Mouse (Mus musculus): ENCODE measurements around the gene Slc9a4. TPM values are rescaled to one million over a fixed set of nuclear protein-coding genes. Genes with fewer than 3 reads are reported as not detected.
"Not testable (repeated sequence)": the region's sequence is repeated elsewhere in the genome, so short reads cannot be mapped to it uniquely, and the experiment has no call there.

Gene Slc9a4
- polyA plus RNA-seq (2016; fragmentation: Nextera tagmentation; extraction: Ambion mirVana), result not detected in 2 replicates

DNA sequence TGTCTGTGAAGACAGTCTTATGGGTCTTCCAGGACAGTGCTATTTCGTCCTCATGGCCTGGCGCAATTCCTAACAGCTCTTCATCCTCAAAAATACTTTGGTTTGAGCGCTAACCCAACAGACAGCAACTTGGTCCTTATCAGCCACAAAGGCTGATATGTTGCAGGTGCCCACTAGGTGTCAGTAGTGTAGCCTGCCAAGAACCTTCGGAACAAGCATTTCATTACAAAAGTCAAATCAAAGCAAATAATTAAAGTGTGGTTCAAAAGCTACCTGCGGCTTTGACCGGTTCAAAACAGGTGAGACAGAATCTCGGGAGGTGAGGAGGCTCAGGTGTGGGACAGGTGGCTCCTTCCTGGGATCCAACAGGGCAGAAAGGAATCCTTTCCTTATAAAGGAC lies at the start of gene Slc9a4:
TSS of gene Slc9a4 (plus strand) at position 298 of the 400 bp plus-strand sequence.
- Histone ChIP-seq H3K4me2 (no peak within 1 kb of the TSS), H3K9me3 (no peaks in the 10 kb centered on the region), H3K36me3 (replicated peaks) (no peaks in the 10 kb centered on the region), H3K4me3 (replicated peaks) (no peak within 1 kb of the TSS), H3K9ac (no peak within 1 kb of the TSS), H3K4me1 (no peaks in the 10 kb centered on the region), H3K27me3 (no peaks in the 10 kb centered on the region), H3K27ac (no peak within 1 kb of the TSS)
- ATAC-seq (ENCODE audit: low FRiP score), result no peak
- WGBS, result 16% methylated on average over 7 of the region's 7 CpGs

DNA sequence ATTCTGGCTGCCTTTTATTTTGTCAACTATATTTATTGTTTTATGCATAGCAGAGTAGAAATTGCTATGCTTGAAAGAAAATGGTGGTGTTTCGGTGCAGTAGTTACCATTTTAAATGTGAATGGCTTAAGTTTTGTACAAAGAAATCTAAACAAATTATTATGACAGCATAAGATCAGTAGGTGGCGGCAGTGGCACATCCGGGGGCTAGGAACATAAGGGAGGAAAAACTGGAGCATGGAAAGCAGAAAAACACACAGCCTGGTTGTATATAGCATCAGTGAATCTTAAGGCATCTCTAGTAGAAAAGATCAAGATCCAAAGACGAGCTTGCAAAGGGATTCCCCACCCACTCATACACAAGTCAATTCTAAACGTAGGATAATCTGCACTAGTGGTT lies 42.3 kb upstream of the Slc9a4 start:
- no peaks in the 10 kb centered on the region for H3K36me3 ChIP-seq (replicated peaks)
- no peaks in the 10 kb centered on the region for H3K4me1 ChIP-seq
- H3K9ac ChIP-seq, result no peak overlapping the region
- H3K9me3 ChIP-seq, result no peaks in the 10 kb centered on the region
- WGBS, result 78% methylated on average over 5 of the region's 5 CpGs
- H3K27ac ChIP-seq, result no peak overlapping the region
- no peak for ATAC-seq (ENCODE audit: low FRiP score)
- H3K4me3 ChIP-seq (replicated peaks), result no peak overlapping the region
- H3K27me3 ChIP-seq, result no peaks in the 10 kb centered on the region
- H3K4me2 ChIP-seq, result no peak overlapping the region

DNA sequence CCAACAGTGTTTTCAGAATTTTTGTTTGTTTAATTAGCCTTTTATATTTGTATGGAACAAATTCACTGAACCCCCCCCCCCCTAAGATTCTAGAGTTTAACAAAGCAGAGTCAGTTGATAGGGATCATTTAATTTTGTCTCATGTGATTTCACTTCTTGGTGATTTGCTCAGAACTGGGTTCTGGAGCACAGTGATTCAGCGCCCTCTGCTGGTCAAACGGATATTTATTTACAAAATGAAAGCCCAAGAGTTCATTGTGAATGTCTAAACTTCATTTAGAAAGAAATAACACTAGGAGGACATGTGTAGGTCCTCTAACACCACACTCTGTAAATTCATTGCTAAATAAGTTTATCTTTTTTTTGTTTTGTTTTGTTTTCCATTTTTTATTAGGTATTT lies 35.2 kb upstream of the Slc9a4 start:
- no peaks in the 10 kb centered on the region for H3K36me3 ChIP-seq (replicated peaks)
- H3K4me3 ChIP-seq (replicated peaks), result no peak overlapping the region
- no peak overlapping the region for H3K9ac ChIP-seq
- WGBS, result 1% methylated on average over 2 of the region's 2 CpGs
- no peaks in the 10 kb centered on the region for H3K9me3 ChIP-seq
- H3K4me1 ChIP-seq, result peaks cover 8% of the 10 kb centered on the region
- H3K27me3 ChIP-seq, result no peaks in the 10 kb centered on the region
- 0 out of 2 replicates have a peak, but pooled peaks have one; percentile 33 for ATAC-seq (ENCODE audit: low FRiP score)
- H3K4me2 ChIP-seq, result no peak overlapping the region
- H3K27ac ChIP-seq, result no peak overlapping the region

DNA sequence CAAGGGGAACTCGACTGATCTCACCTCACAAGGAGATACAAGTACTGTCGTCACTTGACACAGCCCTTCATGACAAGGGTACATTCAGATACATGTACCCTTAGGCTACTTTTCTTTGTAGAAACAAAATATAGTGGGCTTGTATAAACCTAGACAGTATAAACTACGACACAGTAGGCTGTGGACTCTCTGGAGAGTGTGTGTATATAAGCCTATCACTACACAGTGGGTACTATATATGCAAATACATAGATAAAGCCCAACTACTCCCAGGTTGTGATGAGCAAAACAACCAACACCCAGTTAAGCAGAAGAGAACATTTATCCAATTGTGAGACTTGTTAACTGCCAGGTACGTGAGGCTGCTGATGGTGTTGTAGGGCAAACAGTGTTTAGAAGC lies 33.2 kb upstream of the Slc9a4 start:
- no peaks in the 10 kb centered on the region for H3K36me3 ChIP-seq (replicated peaks)
- ATAC-seq (ENCODE audit: low FRiP score), result no peak
- H3K4me3 ChIP-seq (replicated peaks), result no peak overlapping the region
- WGBS, result 80% methylated on average over 4 of the region's 4 CpGs
- H3K27ac ChIP-seq, result 0 out of 2 replicates have a peak overlapping the region, but pooled peaks have one; percentile 31
- no peak overlapping the region for H3K9ac ChIP-seq
- H3K27me3 ChIP-seq, result no peaks in the 10 kb centered on the region
- no peaks in the 10 kb centered on the region for H3K9me3 ChIP-seq
- H3K4me1 ChIP-seq, result peaks cover 8% of the 10 kb centered on the region
- H3K4me2 ChIP-seq, result no peak overlapping the region

DNA sequence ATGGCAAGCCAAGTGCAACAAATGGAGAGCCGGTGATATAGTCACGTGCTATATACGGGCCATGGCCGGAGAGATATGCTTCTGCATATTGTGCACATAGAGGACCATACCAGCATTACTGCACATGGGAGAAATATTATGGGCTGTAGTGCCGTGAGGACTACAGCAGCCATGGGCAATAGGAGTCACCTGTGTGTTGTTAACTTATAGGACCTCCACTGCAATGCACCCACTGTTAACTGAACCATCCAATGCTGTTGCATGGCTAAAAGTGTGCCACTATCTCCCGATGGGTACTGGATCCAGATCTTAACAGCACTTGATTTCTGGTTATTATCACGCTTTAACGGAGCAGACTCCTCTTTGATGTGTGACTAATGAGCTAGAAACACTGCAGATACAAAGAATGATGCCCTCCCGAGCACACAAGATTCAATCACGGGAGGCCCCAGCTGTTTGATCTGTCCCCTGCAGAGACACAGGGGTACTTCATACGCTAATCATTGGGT lies 32.8 kb upstream of the Slc9a4 start:
- H3K4me2 ChIP-seq, result no peak overlapping the region
- H3K9me3 ChIP-seq, result no peaks in the 10 kb centered on the region
- H3K9ac ChIP-seq, result no peak overlapping the region
- H3K36me3 ChIP-seq (replicated peaks), result no peaks in the 10 kb centered on the region
- no peak overlapping the region for H3K4me3 ChIP-seq (replicated peaks)
- H3K27ac ChIP-seq, result 0 out of 2 replicates have a peak overlapping the region, but pooled peaks have one; percentile 31
- 63% methylated on average over 11 of the region's 11 CpGs for WGBS
- H3K4me1 ChIP-seq, result peaks cover 8% of the 10 kb centered on the region
- H3K27me3 ChIP-seq, result no peaks in the 10 kb centered on the region
- ATAC-seq (ENCODE audit: low FRiP score), result peak; percentile 75

DNA sequence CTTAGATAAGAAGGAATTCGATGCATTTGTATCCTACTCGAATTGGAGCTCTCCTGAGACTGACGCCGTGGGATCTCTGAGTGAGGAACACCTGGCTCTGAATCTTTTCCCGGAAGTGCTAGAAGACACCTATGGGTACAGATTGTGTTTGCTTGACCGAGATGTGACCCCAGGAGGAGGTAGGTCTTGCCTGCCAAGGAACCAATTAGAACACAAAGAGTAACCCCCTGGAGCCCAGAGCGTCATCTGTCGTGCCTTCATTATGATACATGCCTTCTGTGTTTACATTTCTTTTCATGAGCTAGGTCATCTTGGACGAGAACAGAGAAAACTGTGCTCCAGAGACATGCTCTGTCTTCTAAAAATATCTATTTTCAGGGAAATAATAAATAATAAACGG lies 32.1 kb upstream of the Slc9a4 start:
- Histone ChIP-seq H3K36me3 (replicated peaks) (no peaks in the 10 kb centered on the region), H3K27ac (0 out of 2 replicates have a peak overlapping the region, but pooled peaks have one; percentile 31), H3K9me3 (no peaks in the 10 kb centered on the region), H3K4me2 (no peak overlapping the region), H3K4me1 (peaks cover 8% of the 10 kb centered on the region), H3K9ac (no peak overlapping the region), H3K4me3 (replicated peaks) (no peak overlapping the region), H3K27me3 (no peaks in the 10 kb centered on the region)
- 69% methylated on average over 10 of the region's 10 CpGs for WGBS
- ATAC-seq (ENCODE audit: low FRiP score), result no peak

DNA sequence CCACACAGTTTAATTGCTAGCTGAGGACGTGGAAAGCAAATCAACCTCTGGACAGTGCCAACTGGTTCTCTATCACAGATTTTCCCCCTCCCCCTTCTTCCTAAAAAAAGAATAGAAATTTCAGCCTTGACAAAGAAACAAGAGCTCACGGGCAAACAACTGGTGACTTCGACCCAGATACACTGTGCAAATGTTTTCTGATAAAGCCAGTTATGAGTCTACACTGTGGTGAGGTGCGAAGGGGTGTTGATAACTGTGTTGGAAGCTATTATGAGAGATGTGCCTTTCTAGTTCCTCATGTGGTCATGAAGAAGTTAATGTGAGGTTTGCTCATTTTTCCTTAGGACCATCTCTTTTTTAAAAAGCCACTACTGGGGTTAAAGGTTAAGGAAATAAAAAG lies 10.5 kb upstream of the Slc9a4 start:
- Histone ChIP-seq H3K9ac (no peak overlapping the region), H3K4me3 (replicated peaks) (no peak overlapping the region), H3K27me3 (no peaks in the 10 kb centered on the region), H3K36me3 (replicated peaks) (no peaks in the 10 kb centered on the region), H3K9me3 (no peaks in the 10 kb centered on the region), H3K4me2 (no peak overlapping the region), H3K4me1 (no peaks in the 10 kb centered on the region), H3K27ac (no peak overlapping the region)
- ATAC-seq (ENCODE audit: low FRiP score), result no peak
- WGBS, result 85% methylated on average over 4 of the region's 4 CpGs

DNA sequence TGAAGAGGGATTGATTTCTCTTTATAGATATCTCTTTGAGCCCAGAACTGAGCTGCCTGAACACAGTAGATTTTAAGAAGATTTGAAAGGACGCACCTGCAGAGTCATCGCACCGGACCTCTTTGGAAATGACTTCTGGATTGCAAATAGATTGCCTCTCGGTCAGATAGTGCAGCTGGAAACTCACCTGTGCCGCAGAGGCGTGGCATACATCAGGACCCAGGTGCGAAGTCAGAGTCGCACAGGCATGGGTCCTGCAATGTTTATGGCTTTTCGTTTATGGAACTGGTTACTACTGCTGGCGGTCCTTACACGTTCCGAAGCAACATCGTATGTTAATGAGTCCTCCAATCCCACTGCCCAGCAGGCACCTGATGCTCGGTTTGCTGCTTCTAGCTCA lies 388 bp downstream of the Slc9a4 start:
- Histone ChIP-seq H3K4me3 (replicated peaks) (no peak overlapping the region), H3K9me3 (no peaks in the 10 kb centered on the region), H3K27me3 (no peaks in the 10 kb centered on the region), H3K4me1 (no peaks in the 10 kb centered on the region), H3K27ac (no peak overlapping the region), H3K4me2 (no peak overlapping the region), H3K36me3 (replicated peaks) (no peaks in the 10 kb centered on the region), H3K9ac (no peak overlapping the region)
- ATAC-seq (ENCODE audit: low FRiP score), result no peak
- WGBS, result 72% methylated on average over 14 of the region's 14 CpGs

DNA sequence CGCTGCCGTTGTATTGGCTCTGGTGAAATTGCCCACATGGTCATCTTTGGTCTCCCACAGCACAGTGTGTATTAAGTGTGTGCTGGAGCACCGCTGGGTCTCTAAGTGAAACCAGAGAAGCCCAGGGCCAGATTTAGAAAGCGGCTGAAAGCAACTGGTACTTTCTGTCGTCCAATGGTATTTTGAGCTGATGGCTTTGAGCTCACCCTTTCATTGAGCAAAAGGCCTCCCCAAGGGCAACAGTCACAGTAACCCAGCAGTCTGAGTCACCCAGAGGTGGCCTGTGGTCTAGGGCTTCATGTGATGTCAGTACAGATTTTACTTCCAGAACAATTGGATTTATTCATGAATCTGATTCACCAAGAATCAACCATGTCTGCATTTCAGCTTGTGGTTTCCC lies 6.9 kb downstream of the Slc9a4 start:
- no peaks in the 10 kb centered on the region for H3K27me3 ChIP-seq
- H3K27ac ChIP-seq, result no peak overlapping the region
- no peaks in the 10 kb centered on the region for H3K9me3 ChIP-seq
- H3K4me2 ChIP-seq, result no peak overlapping the region
- no peaks in the 10 kb centered on the region for H3K36me3 ChIP-seq (replicated peaks)
- ATAC-seq (ENCODE audit: low FRiP score), result no peak
- H3K9ac ChIP-seq, result no peak overlapping the region
- WGBS, result 77% methylated on average over 5 of the region's 5 CpGs
- no peak overlapping the region for H3K4me3 ChIP-seq (replicated peaks)
- H3K4me1 ChIP-seq, result no peaks in the 10 kb centered on the region

DNA sequence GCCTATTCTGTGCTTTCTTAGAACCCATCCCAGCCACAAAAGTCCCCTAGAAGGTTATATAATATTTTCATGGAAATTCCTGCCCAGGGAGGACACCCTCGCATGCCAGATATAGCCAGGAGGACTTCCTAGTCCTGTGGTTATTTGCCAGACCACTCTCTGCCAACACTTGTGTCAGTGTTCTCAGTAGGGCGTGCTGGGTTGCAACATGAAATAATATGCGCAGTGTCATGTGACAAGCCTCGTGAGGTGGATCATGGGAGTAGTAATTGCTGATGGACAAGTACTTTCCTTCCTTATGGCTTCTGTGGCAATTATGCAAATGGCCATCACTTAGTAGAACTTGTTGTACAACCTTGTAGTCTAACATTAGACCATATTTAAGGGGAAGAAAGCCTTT lies 11.1 kb downstream of the Slc9a4 start:
- Histone ChIP-seq H3K4me1 (no peaks in the 10 kb centered on the region), H3K9ac (no peak overlapping the region), H3K27me3 (no peaks in the 10 kb centered on the region), H3K9me3 (no peaks in the 10 kb centered on the region), H3K27ac (no peak overlapping the region), H3K4me2 (no peak overlapping the region), H3K4me3 (replicated peaks) (no peak overlapping the region), H3K36me3 (replicated peaks) (no peaks in the 10 kb centered on the region)
- no peak for ATAC-seq (ENCODE audit: low FRiP score)
- 93% methylated on average over 4 of the region's 4 CpGs for WGBS

DNA sequence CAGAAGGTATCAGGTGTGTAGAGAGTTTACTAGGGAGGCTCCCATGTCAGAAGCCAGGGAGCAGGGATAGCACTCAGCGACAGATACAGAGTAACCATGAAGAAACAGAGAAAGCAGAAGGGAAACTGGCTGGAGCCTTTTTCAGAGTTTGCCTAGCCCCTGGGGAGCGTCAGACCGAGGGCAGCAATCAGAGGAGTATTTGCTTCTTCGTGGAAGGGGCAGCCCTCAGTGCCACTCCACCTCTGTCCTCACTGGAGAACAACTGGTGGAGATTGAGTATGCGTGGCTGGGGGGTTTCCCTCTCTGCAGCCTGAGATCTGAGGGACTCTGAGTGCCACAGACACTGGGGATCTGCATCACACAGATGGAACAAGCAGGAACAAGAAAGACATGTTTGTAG lies 17.9 kb downstream of the Slc9a4 start:
- ATAC-seq (ENCODE audit: low FRiP score), result no peak
- H3K4me2 ChIP-seq, result no peak overlapping the region
- 81% methylated on average over 5 of the region's 5 CpGs for WGBS
- H3K36me3 ChIP-seq (replicated peaks), result no peaks in the 10 kb centered on the region
- no peak overlapping the region for H3K9ac ChIP-seq
- no peaks in the 10 kb centered on the region for H3K4me1 ChIP-seq
- no peaks in the 10 kb centered on the region for H3K27me3 ChIP-seq
- no peak overlapping the region for H3K27ac ChIP-seq
- H3K9me3 ChIP-seq, result no peaks in the 10 kb centered on the region
- no peak overlapping the region for H3K4me3 ChIP-seq (replicated peaks)

DNA sequence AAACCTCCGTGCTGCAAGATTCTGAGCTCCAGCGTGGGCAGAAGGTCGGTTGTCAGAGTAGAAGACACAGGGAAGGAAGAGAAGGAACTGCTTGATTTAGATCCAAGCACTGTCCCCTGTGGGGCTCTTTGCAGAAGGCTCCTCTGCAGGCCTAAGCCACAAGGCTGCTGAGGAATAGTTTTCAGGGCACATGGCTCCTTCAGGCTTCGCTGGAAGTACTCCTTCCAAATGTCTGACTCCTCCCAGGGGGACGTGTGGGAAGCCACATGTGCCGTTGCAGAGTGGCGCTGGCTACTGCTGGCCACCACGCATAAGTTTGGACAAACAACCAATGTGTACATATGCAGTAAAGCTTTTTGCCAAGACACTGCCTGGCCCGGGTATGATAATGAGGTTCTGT lies 19.8 kb downstream of the Slc9a4 start:
- H3K4me2 ChIP-seq; H3K27me3 ChIP-seq; H3K36me3 ChIP-seq (replicated peaks); H3K9ac ChIP-seq; H3K4me3 ChIP-seq (replicated peaks); H3K9me3 ChIP-seq; H3K27ac ChIP-seq; H3K4me1 ChIP-seq; ATAC-seq (ENCODE audit: low FRiP score): not testable (repeated sequence)
- 92% methylated on average over 9 of the region's 9 CpGs for WGBS

DNA sequence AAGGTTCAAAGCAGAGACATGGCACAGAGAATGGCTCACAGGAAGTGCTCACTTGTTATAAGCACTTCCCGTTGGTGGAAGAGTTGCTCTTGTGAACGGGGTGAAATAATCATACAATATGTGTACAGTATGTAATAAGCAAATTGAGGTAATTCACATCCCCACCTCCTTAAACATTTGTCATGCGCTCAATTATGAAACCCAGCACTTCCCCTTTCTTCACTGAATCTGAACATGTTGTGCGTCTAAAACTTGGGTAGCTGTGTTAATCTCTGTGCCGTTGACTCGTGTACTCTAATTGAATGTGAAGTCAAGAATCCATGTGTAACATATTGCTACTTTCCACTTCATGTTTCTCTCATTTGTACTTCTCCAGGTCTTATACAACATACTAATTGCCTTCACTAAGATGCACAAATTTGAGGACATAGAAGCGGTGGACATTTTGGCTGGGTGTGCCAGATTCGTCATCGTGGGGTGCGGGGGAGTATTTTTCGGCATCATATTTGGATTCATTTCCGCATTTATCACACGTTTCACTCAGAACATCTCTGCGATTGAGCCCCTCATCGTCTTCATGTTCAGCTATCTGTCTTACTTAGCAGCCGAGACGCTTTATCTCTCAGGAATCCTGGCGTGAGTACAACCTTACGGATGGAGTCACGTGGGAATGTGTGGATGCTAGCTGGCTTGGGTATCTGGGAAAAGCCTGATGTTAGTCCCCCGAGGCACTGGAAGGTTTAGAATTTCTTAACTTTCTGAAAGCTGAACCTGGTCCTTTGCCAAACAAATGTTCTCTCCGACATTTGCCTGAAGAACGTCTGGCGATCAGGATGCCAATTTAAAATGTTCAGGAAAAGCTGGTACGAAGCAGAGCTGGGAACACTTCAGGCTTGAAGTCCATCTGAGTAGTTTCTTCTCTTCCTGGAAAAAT lies 20.8 kb downstream of the Slc9a4 start:
- no peaks in the 10 kb centered on the region for H3K4me1 ChIP-seq

More for the DNA sequence above, 20.8 kb downstream of the Slc9a4 start:
- no peak for ATAC-seq (ENCODE audit: low FRiP score)
- no peak overlapping the region for H3K27ac ChIP-seq
- 91% methylated on average over 25 of the region's 25 CpGs for WGBS
- no peaks in the 10 kb centered on the region for H3K9me3 ChIP-seq
- H3K36me3 ChIP-seq (replicated peaks), result no peaks in the 10 kb centered on the region
- no peak overlapping the region for H3K4me3 ChIP-seq (replicated peaks)
- no peak overlapping the region for H3K4me2 ChIP-seq
- H3K9ac ChIP-seq, result no peak overlapping the region
- no peaks in the 10 kb centered on the region for H3K27me3 ChIP-seq

Measured in forebrain, embryonic 12.5 days (tissue).